In the genomic region with DNA sequence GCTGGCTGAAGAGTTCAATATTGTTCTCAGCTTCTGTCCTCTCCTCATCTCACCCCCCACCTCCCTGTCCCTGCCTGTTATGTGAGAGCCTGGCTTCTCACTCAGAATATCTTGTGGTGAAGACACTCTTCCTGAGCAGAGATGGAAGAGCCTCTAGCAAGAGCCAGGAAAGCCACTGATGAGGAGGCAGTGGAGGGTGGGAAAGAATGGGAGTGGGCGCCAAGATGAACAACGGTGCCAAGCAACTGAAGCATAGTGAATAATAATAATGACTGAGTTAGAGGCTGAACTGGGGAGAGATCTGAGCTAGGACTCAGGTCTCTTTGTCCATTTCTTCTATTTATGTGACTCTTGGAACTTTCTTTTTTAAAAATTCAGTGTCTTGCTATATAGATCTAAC, we compare ENCODE assay signal across 7 mouse cellular contexts.
"Had no signal": no experiment of that assay in that cellular context is flagged by ENCODE, and none has a peak within 500 bp of the region (broad histone marks: within the 10 kb centered on the region; RNA-seq: fewer than 3 reads in every experiment).

No protein-coding gene starts in this region.

- DNase-seq: lung, adult 2 months; lung, postnatal 14 days; lung, postnatal 36 days; right cerebral cortex, postnatal 14 days; thymus, adult 2 months; thymus, postnatal 25 days; thymus, postnatal 4 days had no signal
